Mouse (Mus musculus) stomach, embryonic 15.5 days (tissue): ENCODE data around the gene Zfp212. TPM values are rescaled to one million over a fixed set of nuclear protein-coding genes. Genes with fewer than 3 reads are reported as not detected.
A peak's percentile ranks its signal among the peaks of the same experiment; 100 is the strongest.
"Not testable (repeated sequence)": the region's sequence is repeated elsewhere in the genome, so short reads cannot be mapped to it uniquely, and the experiment has no call there.

Experiments used
- ATAC-seq: fragments of 200-750 bp; cut with Nextera tagmentation; 2 replicates; pipeline ENCODE4 v1.8.0; 2017; ENCODE audit warnings: low read depth, moderate number of reproducible peaks, moderate TSS enrichment; ENCODE audit not compliant: insufficient read depth, low FRiP score
- H3K27ac ChIP-seq: fragments of 300-500 bp; sonication (generic); 2 replicates; pipeline ENCODE4 v1.5.1; 2015; ENCODE audit warnings: mild to moderate bottlenecking, inconsistent platforms
- H3K27me3 ChIP-seq: fragments of 300-500 bp; sonication (generic); replicated peaks from 2 replicates; pipeline ENCODE4 v1.6.1; 2015; ENCODE audit warnings: inconsistent platforms
- H3K36me3 ChIP-seq: fragments of 300-500 bp; sonication (generic); 2 replicates; pipeline ENCODE4 v1.6.1; 2015; ENCODE audit warnings: inconsistent platforms
- H3K4me1 ChIP-seq: fragments of 300-500 bp; sonication (generic); 2 replicates; pipeline ENCODE4 v1.6.1; 2015; ENCODE audit warnings: inconsistent platforms
- H3K4me2 ChIP-seq: fragments of 300-500 bp; sonication (generic); 2 replicates; pipeline ENCODE4 v1.6.1; 2015; ENCODE audit warnings: mild to moderate bottlenecking, inconsistent platforms
- H3K4me3 ChIP-seq: fragments of 300-500 bp; sonication (generic); replicated peaks from 2 replicates; pipeline ENCODE4 v1.5.1; 2015; ENCODE audit warnings: inconsistent platforms
- H3K9ac ChIP-seq: fragments of 300-500 bp; sonication (generic); 2 replicates; pipeline ENCODE4 v1.6.1; 2015; ENCODE audit warnings: inconsistent platforms
- H3K9me3 ChIP-seq: fragments of 300-500 bp; sonication (generic); 2 replicates; pipeline ENCODE4 v1.6.1; 2016; ENCODE audit warnings: inconsistent platforms
- WGBS: fragments of 180-500 bp; shearing (Covaris S2); methylation state at CpG from one replicate; pipeline ENCODE4 v1.1.7; 2015; 5-methylcytosine and 5-hydroxymethylcytosine counted together
- polyA plus RNA-seq: library from polyadenylated mRNA; unstranded; fragments of >200 nt; fragmentation: Nextera tagmentation; extraction: Ambion mirVana; gene quantifications from 2 replicates; pipeline ENCODE4 v1.2.1, GENCODE M21; 2015

The Zfp212 gene
- polyA plus RNA-seq, 1 experiment from 2014 or later = 14.5 TPM

GRCm38 (mm10) chr6:47943721-47944120 is 23.4 kb downstream of the Zfp212 start:
- Histone ChIP-seq H3K4me2 (peak overlapping the region; percentile 80), H3K9me3 (no peaks in the 10 kb centered on the region), H3K27me3 (no peaks in the 10 kb centered on the region), H3K4me1 (peaks cover 10% of the 10 kb centered on the region; the same call in 1 of the 2 replicates), H3K9ac (peak overlapping the region; percentile 37; the same call in 1 of the 2 replicates), H3K36me3 (peaks cover 7% of the 10 kb centered on the region), H3K4me3 (peak overlapping the region; percentile 45), H3K27ac (no peak overlapping the region; the same call in 1 of the 2 replicates)
- ATAC-seq = no peak
- 71% methylated on average over 3 of the region's 3 CpGs for WGBS

- Histone ChIP-seq H3K9ac (no peak overlapping the region), H3K4me2 (no peak overlapping the region), H3K27me3 (no peaks in the 10 kb centered on the region), H3K36me3 (peaks cover 7% of the 10 kb centered on the region), H3K4me3 (no peak overlapping the region), H3K27ac (no peak overlapping the region), H3K4me1 (peaks cover 10% of the 10 kb centered on the region; the same call in 1 of the 2 replicates), H3K9me3 (no peaks in the 10 kb centered on the region)
- no peak for ATAC-seq
- 90% methylated on average over 4 of the region's 4 CpGs for WGBS
Measured at GRCm38 (mm10) chr6:47947388-47947787, 27.1 kb downstream of the Zfp212 start.

- Histone ChIP-seq H3K4me3 (peak within 1 kb of the TSS; percentile 74), H3K9ac (peak within 1 kb of the TSS; percentile 53), H3K9me3 (no peaks in the 10 kb centered on the region), H3K4me2 (peak within 1 kb of the TSS; percentile 76), H3K27ac (peak within 1 kb of the TSS; percentile 83), H3K36me3 (peaks cover 3% of the 10 kb centered on the region; the same call in 1 of the 2 replicates), H3K27me3 (no peaks in the 10 kb centered on the region), H3K4me1 (no peaks in the 10 kb centered on the region)
- ATAC-seq = peak; percentile 99
- under 1% methylated on average over 31 of the region's 31 CpGs for WGBS
Measured at GRCm38 (mm10) chr6:47953191-47953726, 33.0 kb downstream of the Zfp212 start, which contains the start of gene Zfp956. TSS of gene Zfp956 (plus strand) at chr6:47953390.

GRCm38 (mm10) chr6:47954425-47954824 is 34.1 kb downstream of the Zfp212 start:
- no peaks in the 10 kb centered on the region for H3K27me3 ChIP-seq
- H3K4me3 ChIP-seq = peak overlapping the region; percentile 74
- no peak overlapping the region for H3K9ac ChIP-seq
- H3K4me2 ChIP-seq = peak overlapping the region; percentile 76
- 73% methylated on average over 3 of the region's 3 CpGs for WGBS
- no peak for ATAC-seq
- H3K9me3 ChIP-seq = no peaks in the 10 kb centered on the region
- peaks cover 3% of the 10 kb centered on the region; the same call in 1 of the 2 replicates for H3K36me3 ChIP-seq
- H3K4me1 ChIP-seq = no peaks in the 10 kb centered on the region
- H3K27ac ChIP-seq = no peak overlapping the region

GRCm38 (mm10) chr6:47957816-47958215 is 37.5 kb downstream of the Zfp212 start:
- Histone ChIP-seq H3K4me1 (no peaks in the 10 kb centered on the region), H3K27ac (no peak overlapping the region), H3K9me3 (no peaks in the 10 kb centered on the region), H3K36me3 (peaks cover 7% of the 10 kb centered on the region), H3K27me3 (no peaks in the 10 kb centered on the region), H3K4me3 (no peak overlapping the region), H3K9ac (no peak overlapping the region), H3K4me2 (no peak overlapping the region)
- ATAC-seq = no peak

GRCm38 (mm10) chr6:47960685-47961421 is 40.6 kb downstream of the Zfp212 start:
- H3K36me3 ChIP-seq = peaks cover 7% of the 10 kb centered on the region
- no peak overlapping the region for H3K27ac ChIP-seq
- H3K9me3 ChIP-seq = no peaks in the 10 kb centered on the region
- no peaks in the 10 kb centered on the region for H3K27me3 ChIP-seq
- H3K4me1 ChIP-seq = no peaks in the 10 kb centered on the region
- 79% methylated on average over 6 of the region's 6 CpGs for WGBS
- H3K4me2 ChIP-seq = no peak overlapping the region
- no peak overlapping the region for H3K9ac ChIP-seq
- no peak overlapping the region for H3K4me3 ChIP-seq
- ATAC-seq = no peak

GRCm38 (mm10) chr6:47963051-47963450 is 42.8 kb downstream of the Zfp212 start:
- no peaks in the 10 kb centered on the region for H3K9me3 ChIP-seq
- no peak overlapping the region for H3K4me2 ChIP-seq
- H3K36me3 ChIP-seq = peaks cover 4% of the 10 kb centered on the region; the same call in 1 of the 2 replicates
- no peaks in the 10 kb centered on the region for H3K4me1 ChIP-seq
- H3K9ac ChIP-seq = no peak overlapping the region
- H3K4me3 ChIP-seq = no peak overlapping the region
- no peaks in the 10 kb centered on the region for H3K27me3 ChIP-seq
- 75% methylated on average over 7 of the region's 7 CpGs for WGBS
- no peak overlapping the region for H3K27ac ChIP-seq
- no peak for ATAC-seq

- H3K4me2 ChIP-seq, H3K4me1 ChIP-seq, H3K27ac ChIP-seq, H3K36me3 ChIP-seq, ATAC-seq, H3K27me3 ChIP-seq, H3K4me3 ChIP-seq, H3K9me3 ChIP-seq, H3K9ac ChIP-seq: not testable (repeated sequence)
- 67% methylated on average over 1 of the region's 1 CpGs for WGBS
Measured at GRCm38 (mm10) chr6:47968166-47968565, 47.9 kb downstream of the Zfp212 start.

GRCm38 (mm10) chr6:47974599-47974998 is 54.3 kb downstream of the Zfp212 start:
- Histone ChIP-seq H3K27me3 (no peaks in the 10 kb centered on the region), H3K27ac (no peak overlapping the region), H3K4me2 (no peak overlapping the region), H3K9ac (no peak overlapping the region), H3K9me3 (no peaks in the 10 kb centered on the region), H3K4me3 (no peak overlapping the region), H3K36me3 (no peaks in the 10 kb centered on the region), H3K4me1 (no peaks in the 10 kb centered on the region)
- no peak for ATAC-seq
- WGBS = 78% methylated on average over 1 of the region's 1 CpGs

- H3K9ac ChIP-seq = no peak overlapping the region
- H3K27ac ChIP-seq = no peak overlapping the region
- no peaks in the 10 kb centered on the region for H3K9me3 ChIP-seq
- no peak overlapping the region for H3K4me3 ChIP-seq
- no peaks in the 10 kb centered on the region for H3K4me1 ChIP-seq
- H3K36me3 ChIP-seq = no peaks in the 10 kb centered on the region
- H3K4me2 ChIP-seq = no peak overlapping the region
- ATAC-seq = peak; percentile 91
- WGBS = 15% methylated on average over 6 of the region's 6 CpGs
- H3K27me3 ChIP-seq = no peaks in the 10 kb centered on the region
Measured at GRCm38 (mm10) chr6:47978897-47979368, 58.7 kb downstream of the Zfp212 start.
